Mouse (Mus musculus) CD4-positive helper T cell, adult 2 months (primary cell): ENCODE results near the gene Pramef8.
"Not testable (repeated sequence)": the region's sequence is repeated elsewhere in the genome, so short reads cannot be mapped to it uniquely, and the experiment has no call there.

ENCODE experiments used
- DNase-seq: peaks from one replicate; pipeline ENCODE4 v3.0.0-alpha.2; 2012; ENCODE audit warnings: low read depth, missing footprints, low spot score

Gene Pramef8

DNA sequence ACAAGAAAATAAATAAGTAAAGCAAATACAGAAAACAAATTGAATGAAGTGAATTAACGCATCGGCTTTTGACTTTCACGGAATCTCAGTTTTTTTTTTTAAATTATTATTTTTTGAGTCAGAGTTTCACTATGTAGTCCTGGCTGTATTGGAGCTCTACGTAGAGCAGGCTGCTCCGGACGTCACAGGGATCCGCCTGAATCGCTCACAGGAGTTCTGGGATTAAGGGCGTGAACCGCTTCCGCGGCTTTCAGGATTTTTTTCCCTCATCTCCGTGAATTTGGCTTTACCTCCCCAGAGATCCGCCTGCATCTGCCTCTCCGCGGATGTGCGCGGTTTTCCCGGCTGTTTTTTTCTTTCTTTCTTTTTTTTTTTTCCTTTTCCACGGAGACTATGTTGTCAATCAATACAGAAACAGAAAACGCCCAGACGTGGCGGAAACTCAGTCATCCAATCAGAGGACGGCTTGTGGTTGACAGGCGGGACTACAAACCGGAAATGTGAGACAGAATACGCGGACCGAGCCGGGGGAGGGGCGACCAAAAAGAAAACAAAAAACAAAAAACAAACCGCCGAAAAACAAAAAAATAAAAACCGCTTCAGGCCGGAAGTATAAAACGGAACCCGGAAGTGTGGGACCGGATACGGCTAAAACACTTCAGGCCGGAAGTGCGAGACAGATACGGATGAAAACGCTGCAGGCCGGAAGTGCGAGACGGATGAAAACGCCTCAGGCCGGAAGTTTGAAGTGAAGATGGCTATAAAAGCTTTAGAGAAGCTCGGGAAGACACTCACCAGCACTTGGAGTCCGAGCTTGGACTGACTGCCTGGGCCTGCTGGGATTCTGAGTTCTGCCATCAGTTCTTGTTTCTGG is at the start of gene Pramef8:
TSS of gene Pramef8 (plus strand) at position 208 of the 874 bp plus-strand sequence.
- peak; percentile 95 for DNase-seq

DNA sequence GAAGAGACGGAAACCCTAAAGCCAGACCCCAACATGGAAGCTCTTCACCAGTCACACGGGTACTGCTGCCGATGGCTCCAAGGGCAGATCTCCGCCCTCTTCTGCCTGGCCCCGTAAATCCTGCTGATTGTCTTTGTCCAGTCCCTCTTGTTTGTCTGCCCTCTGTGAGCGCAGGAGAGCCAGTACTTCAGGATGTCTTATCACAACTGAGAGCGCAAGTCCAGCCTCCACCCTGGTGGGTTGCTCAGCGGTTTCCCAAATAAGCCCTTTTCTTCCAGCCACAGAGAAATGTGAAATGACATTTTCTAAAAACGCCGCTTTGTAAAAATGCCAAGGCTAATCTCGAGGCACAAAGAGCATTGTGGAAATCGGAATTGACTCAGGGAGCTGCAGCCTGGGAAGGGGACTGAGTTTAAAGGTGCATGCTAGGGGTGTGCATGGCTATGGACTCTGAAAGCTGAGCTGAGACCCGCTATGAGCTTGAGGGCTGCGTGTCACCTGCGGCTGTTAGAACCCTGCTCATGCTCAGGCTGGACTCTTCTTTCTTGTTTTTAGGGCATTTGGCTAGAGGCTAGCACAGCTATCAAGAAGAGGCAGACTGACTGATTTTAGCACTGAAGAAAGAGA is 45.7 kb upstream of the Pramef8 start:
- no peak for DNase-seq

- no peak for DNase-seq
Observed at GRCm38 (mm10) chr4:143379480-143379879, 32.7 kb upstream of the Pramef8 start.

DNA sequence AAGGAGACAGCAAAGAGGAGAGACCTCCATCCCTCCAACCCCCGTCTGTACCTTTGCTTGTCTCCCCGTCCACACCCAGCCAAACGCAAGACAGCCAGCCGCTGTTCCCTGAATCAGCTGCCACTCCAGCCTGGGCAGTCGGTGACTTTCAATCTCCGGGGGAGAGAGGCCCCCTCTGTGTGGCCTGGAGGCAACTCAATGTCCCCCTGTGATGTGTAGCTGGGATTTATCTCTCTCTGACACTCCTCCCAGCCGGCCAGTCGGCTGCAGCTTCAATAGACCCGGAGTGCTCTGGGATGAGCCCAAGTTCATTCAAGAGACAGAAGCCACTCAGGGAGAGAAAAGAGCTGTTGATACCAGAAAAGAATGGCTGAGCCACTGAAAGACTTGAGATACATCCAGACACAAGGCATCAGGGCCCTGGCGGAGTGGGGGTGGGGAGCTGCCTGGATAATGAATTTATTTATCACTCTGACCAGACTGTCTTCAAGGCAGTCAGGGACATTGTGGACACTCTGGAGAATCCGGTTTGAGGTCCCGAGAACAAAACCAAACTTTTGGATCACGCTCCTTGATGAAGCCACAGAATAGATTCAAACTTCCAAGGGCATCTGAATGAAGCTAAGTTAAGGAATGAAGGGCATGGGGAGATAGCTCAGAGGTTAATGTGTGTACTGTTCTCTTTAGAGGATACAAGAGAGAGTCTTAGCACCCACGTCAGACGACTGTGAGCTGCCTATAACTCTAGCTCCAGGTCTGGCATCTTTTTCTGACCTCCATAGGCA is 32.1 kb upstream of the Pramef8 start:
- DNase-seq = no peak

DNA sequence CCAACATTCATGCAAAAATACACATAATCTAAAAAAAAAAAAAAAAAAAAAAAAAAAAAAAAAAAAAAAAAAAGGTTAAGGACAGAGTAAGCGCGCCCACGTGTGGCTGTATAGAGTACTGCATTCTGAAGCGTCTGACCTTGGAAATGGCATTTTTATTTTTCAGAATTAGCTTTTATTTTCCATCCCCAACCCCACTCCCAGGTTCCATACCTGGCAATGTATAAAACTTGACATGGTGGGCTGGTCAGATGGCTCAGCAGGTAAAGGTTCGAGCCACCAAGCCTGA is 31.6 kb upstream of the Pramef8 start:
- peak; percentile 20 for DNase-seq

DNA sequence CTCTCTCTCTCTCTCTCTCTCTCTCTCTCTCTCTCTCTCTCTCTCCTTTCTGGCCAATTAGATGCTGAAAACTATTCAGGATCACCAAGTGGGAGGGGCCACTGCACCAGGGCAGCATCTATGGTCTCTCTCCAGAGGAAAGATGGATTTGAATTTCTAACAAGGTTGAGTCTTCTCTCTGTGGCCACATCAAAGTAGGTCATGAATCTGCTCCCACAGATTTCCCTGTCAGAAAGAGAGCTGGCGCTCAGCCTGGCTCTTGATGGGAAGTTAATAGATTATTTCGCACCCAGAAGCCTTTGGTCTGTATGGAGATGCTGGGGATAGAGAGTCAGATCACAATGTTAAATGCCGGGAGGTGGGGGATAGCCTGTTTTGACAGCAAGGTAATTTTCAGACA is 30.1 kb upstream of the Pramef8 start:
- no peak for DNase-seq

DNA sequence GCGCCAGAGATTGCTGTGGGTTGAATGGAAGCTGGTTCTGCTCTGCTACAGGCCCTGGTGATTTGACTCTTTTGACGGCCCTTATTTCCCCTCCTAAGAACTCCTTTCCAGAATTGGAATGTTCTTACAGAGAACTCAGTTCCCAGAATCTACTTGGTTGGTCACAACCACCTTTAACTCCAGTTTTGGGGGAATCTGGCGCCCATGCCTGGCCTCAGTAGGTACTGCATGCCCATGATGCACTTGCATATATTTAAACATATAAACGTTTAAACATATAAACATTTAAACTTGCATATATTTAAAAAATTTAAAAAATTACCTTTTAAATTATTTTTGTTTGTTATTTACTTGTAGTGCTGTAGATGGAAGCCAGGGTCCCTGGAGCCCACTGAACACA is 28.6 kb upstream of the Pramef8 start:
- DNase-seq = no peak

- no peak for DNase-seq
Observed at GRCm38 (mm10) chr4:143388955-143389702, 23.1 kb upstream of the Pramef8 start.

- no peak for DNase-seq
Observed at GRCm38 (mm10) chr4:143394181-143394580, 18.0 kb upstream of the Pramef8 start, which contains the start of gene Pramel1. Pramel1 (plus strand) TSS chr4:143394428.

- DNase-seq = peak; percentile 12
Observed at GRCm38 (mm10) chr4:143411566-143412218, 534 bp upstream of the Pramef8 start.

DNA sequence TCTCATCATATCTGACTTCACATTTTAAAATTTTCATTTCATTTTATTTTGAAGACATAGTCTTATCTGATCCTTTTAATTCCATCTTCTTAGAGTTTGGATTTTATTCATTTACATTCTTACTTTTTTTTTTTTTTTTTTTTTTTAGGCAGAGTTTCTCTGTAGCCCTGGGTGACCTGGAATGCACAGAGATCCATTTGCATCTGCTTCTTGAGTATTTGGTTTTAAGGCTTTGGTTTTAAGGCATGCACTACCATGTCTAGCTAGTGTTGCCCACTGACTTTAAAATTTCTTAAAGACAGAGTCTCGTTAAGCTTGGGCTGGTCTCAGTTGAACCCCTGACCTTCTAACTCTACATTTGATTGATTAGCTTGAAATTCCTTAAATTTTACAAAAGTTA is 1.4 kb downstream of the Pramef8 start:
- no peak for DNase-seq

DNA sequence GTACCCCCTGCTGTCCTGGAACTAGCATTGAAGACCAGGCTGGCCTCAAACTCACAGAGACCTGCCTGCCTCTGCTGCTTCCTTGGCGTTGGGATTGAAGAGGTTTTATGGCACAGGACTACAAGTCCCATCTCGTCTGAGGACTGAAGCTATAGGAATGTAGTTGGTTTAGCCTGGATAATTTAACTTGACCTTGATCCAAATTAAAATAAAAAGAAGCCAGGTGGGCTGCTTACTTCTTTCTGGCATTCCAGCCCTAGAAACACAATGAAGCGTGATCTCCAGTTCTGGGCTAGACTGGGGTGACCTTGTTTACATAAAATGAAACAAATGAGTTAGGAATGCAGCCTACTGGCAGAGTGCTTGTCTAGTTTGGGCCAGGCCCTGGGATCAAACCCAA is 1.9 kb downstream of the Pramef8 start:
- no peak for DNase-seq

DNA sequence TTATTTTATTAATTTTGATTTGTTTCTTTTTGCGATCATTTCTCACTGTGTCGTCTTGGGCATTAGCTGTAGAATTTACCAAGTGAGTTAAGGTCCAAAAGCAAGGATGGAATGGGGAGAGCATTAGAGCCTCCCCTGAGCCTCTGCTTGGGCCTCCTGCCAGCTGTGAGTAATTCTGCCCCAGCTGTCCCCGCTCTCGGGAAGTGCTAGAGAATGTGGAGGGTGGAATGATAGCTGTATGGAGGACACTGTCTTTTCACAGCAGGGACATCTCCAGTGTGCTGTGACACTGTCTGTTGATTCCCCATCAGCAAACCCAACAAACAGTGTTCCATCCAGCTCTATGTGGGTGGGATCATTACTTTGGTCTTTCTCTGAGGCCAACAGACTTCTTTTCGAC is 14.5 kb downstream of the Pramef8 start:
- not testable (repeated sequence) for DNase-seq

DNA sequence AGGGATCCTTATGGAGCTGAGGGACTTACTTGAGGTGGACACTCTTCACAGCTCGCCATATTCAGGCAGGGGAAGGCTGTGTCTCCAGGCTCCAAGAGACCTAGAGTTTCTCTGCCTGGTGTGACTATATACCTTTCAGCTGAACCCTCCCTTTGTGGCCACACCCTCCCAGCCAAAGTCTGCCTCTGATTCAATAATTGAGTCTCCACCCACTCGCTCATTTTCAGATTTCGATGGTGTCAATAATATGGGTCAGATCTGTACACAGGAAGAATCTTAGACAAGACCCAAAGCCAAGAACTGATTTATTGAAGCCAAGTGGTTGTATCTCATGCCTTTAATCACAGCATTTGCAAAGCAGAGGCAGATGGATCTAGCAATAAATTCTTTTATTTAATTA is 38.0 kb downstream of the Pramef8 start, which contains the start of gene Oog4:
TSS of gene Oog4 (minus strand) at position 101 of the 400 bp plus-strand sequence.
- no peak for DNase-seq
